Mouse (Mus musculus): ENCODE results near the gene Cers6. TPM values are rescaled to one million over a fixed set of nuclear protein-coding genes. Genes with fewer than 3 reads are reported as not detected.

The Cers6 gene
- total RNA-seq, 1 experiment from 2014 or later, result 51.2 TPM

- ATAC-seq (replicated peaks; ENCODE audit: insufficient number of reproducible peaks, low FRiP score, low TSS enrichment, poor library complexity, severe bottlenecking), result no peak
Measured at GRCm38 (mm10) chr2:69119718-69120117, 258.5 kb downstream of the Cers6 start.

DNA sequence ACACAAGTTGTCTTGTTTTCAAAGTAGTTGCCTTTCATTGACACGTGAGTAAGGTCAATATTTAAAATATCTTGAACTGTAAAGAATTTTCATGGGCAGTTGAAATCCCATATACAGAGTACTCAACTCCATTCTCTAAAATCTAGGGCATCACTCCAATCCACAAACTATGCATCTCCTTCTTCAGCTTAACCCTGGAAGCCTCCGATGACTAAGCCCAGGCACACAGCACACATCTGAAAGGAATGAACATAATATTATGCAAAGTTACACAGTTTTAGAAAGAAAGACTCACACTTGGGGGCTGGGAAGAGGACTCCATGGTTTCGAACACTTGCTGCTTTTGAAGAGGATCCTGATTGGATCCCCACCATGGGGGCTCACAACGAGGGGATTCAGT is 260.4 kb downstream of the Cers6 start:
- no peak for ATAC-seq (replicated peaks; ENCODE audit: insufficient number of reproducible peaks, low FRiP score, low TSS enrichment, poor library complexity, severe bottlenecking)

- ATAC-seq (replicated peaks; ENCODE audit: insufficient number of reproducible peaks, low FRiP score, low TSS enrichment, poor library complexity, severe bottlenecking), result no peak
Measured at GRCm38 (mm10) chr2:69125425-69125824, 264.2 kb downstream of the Cers6 start.

GRCm38 (mm10) chr2:69128321-69128720 is 267.1 kb downstream of the Cers6 start:
- peak; percentile 72 for ATAC-seq (replicated peaks; ENCODE audit: insufficient number of reproducible peaks, low FRiP score, low TSS enrichment, poor library complexity, severe bottlenecking)

- ATAC-seq (replicated peaks; ENCODE audit: insufficient number of reproducible peaks, low FRiP score, low TSS enrichment, poor library complexity, severe bottlenecking), result peak; percentile 82
Measured at GRCm38 (mm10) chr2:69128921-69129395, 267.7 kb downstream of the Cers6 start.

- ATAC-seq (replicated peaks; ENCODE audit: insufficient number of reproducible peaks, low FRiP score, low TSS enrichment, poor library complexity, severe bottlenecking), result no peak
Measured at GRCm38 (mm10) chr2:69129425-69130210, 268.4 kb downstream of the Cers6 start.

DNA sequence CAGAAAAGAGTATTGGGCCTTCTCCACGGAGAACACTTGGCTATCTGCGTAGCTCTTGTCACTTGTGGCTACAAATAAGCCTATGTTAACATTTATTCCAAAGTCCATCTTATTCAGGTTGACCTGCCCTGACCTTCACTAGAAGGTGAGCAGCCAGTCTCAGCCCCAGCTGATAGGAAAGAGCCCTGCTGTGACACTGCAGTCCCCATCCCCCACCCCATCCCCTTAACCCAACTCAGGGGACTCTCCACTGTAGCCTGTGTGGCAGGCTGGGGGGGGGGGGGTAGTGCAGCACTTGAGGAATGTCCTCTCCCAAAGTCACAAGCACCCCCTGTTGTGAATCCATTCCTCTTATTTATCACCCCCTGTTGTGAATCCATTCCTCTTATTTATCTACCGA is 270.8 kb downstream of the Cers6 start:
- no peak for ATAC-seq (replicated peaks; ENCODE audit: insufficient number of reproducible peaks, low FRiP score, low TSS enrichment, poor library complexity, severe bottlenecking)

DNA sequence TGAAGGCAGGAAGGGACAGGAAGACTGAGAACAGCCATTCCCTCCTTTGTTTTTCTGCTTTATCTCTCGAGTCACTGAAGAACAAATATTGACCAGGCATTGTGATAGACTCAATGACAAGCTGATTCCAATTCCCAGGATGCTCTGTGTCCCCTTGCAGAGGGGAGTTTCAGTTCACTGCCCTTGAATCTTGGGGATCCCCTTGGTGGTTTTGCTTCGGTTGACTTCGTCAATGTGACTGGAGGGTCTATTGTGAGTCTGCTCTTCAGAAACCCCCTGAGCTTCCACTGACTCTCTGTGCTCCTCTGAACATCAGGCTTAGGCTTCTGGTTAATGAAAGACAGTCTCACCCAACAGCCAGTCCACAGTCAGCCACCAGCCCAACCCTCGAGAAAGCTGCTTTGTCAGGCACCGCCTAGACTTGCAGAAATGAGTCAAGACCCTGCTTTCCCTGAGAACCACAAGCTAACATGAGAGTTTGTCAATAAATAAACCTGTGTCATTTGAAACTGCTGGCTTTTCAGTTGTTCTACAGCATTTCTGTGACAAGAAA is 271.3 kb downstream of the Cers6 start:
- ATAC-seq (replicated peaks; ENCODE audit: insufficient number of reproducible peaks, low FRiP score, low TSS enrichment, poor library complexity, severe bottlenecking), result no peak

DNA sequence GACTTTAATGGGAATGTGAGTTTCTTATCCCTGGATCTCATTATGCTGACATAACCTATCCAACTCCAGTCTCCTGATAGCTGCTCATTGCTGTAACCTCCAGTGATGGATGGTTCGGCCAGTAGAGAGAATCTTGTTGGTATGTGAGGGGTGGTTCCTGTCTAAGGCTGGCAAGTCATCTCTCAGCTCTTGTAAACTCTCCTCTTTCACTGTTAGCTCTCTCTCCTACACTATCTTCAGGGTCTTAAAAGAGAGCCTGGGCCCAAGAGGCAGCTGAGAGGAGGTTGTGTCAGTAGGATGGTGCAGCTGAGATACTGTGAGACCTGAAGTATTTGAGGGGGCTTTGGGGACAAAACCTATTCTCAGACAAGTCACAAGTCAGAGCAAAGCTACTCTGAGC is 272.9 kb downstream of the Cers6 start:
- ATAC-seq (replicated peaks; ENCODE audit: insufficient number of reproducible peaks, low FRiP score, low TSS enrichment, poor library complexity, severe bottlenecking), result no peak

- no peak for ATAC-seq (replicated peaks; ENCODE audit: insufficient number of reproducible peaks, low FRiP score, low TSS enrichment, poor library complexity, severe bottlenecking)
Measured at GRCm38 (mm10) chr2:69134937-69135336, 273.7 kb downstream of the Cers6 start.

DNA sequence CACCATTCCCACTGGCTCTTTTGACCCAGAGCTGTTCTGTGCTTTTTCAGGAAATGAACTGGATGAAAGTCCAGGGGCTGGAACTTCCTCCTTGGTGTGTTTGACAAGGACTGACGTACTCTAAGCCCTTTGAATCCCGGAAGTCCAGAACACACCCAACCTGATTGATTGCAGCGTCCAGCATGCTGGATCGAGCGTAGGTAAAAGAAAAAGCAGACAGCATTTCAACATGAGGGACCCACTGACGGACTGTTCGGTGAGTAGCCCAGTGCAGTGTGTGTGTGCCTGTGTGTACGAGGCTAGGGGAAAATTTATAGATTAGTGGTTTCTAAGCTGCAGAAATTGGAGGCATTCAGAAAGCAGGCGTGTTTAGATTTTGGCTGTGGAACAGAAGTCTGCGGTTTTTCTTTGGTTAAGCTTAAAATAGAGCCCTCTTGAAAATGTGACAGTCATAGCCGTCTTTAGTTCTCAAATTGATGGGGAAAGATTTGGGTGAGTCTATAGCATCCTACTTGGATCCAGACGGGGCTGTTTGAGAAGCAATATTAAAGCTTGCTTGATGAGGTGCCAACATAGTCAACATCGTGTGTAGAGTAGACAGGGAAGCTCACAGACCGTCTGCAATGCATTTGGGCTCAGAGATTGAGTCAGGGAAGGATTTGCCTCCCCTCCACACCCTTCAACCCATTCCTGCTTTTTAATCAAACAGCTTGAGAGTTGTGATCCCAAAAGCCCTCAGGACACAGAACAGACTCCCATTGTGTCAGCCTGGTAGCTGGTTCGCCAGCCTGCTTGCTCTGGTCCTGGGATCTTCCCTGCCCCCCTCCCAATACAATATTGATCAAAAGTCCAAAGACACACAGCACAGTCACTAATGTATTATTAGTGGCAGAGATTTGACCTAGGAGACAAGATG is 274.7 kb downstream of the Cers6 start, which contains the start of gene Nostrin:
TSS of gene Nostrin (plus strand) at position 140 of the 916 bp plus-strand sequence.
- peak; percentile 70 for ATAC-seq (replicated peaks; ENCODE audit: insufficient number of reproducible peaks, low FRiP score, low TSS enrichment, poor library complexity, severe bottlenecking)

- ATAC-seq (replicated peaks; ENCODE audit: insufficient number of reproducible peaks, low FRiP score, low TSS enrichment, poor library complexity, severe bottlenecking), result no peak
Measured at GRCm38 (mm10) chr2:69137406-69138084, 276.3 kb downstream of the Cers6 start.

- ATAC-seq (replicated peaks; ENCODE audit: insufficient number of reproducible peaks, low FRiP score, low TSS enrichment, poor library complexity, severe bottlenecking), result no peak
Measured at GRCm38 (mm10) chr2:69138759-69139158, 277.5 kb downstream of the Cers6 start.

DNA sequence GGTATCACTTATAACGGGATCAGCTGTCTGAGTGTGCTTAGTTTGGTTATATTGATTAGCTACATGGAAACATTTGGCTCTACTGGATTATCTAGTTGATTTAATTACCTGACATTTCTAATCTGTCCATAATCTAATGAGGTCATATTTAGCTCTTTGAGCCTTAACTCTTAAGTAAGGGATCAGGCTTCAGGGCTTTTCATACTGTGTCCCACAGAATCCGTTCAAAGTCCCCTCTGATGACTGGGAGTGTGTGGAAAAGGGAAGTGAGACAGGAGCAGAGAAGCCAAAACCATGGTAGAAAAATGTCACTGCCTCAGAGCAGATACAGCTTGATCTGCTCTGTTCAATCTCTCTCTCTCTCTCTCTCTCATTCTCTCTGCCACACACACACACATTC is 279.0 kb downstream of the Cers6 start:
- no peak for ATAC-seq (replicated peaks; ENCODE audit: insufficient number of reproducible peaks, low FRiP score, low TSS enrichment, poor library complexity, severe bottlenecking)

DNA sequence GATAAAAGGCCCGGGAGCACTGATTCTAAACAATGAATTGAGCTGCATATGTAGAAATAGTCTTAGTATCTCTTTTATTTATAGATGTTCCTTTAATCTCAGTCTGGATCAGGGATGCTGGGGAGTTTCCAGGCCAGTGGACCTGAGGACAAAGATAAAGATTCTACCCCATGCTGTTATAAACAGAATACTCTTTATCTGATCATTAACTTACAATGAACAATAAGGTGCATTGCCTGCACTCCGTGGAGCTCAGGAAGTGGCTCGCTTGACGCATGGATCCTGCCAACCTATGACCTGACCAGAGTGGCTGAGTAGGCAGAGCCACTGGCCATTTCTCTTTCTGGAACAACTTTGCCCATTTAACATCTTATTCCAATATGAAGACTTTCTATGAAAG is 279.6 kb downstream of the Cers6 start:
- no peak for ATAC-seq (replicated peaks; ENCODE audit: insufficient number of reproducible peaks, low FRiP score, low TSS enrichment, poor library complexity, severe bottlenecking)

GRCm38 (mm10) chr2:69148691-69149090 is 287.4 kb downstream of the Cers6 start:
- no peak for ATAC-seq (replicated peaks; ENCODE audit: insufficient number of reproducible peaks, low FRiP score, low TSS enrichment, poor library complexity, severe bottlenecking)

- no peak for ATAC-seq (replicated peaks; ENCODE audit: insufficient number of reproducible peaks, low FRiP score, low TSS enrichment, poor library complexity, severe bottlenecking)
Measured at GRCm38 (mm10) chr2:69149154-69149553, 287.9 kb downstream of the Cers6 start.

GRCm38 (mm10) chr2:69150841-69151240 is 289.6 kb downstream of the Cers6 start:
- no peak for ATAC-seq (replicated peaks; ENCODE audit: insufficient number of reproducible peaks, low FRiP score, low TSS enrichment, poor library complexity, severe bottlenecking)

GRCm38 (mm10) chr2:69155861-69156260 is 294.6 kb downstream of the Cers6 start:
- no peak for ATAC-seq (replicated peaks; ENCODE audit: insufficient number of reproducible peaks, low FRiP score, low TSS enrichment, poor library complexity, severe bottlenecking)

Measured in monocyte, adult 5-6 weeks (primary cell).